Mouse (Mus musculus) heart, embryonic 13.5 days (tissue): ENCODE measurements around the gene Qtrt2. TPM values are rescaled to one million over a fixed set of nuclear protein-coding genes. Genes with fewer than 3 reads are reported as not detected.

Experiments used
- ATAC-seq: fragments of 200-750 bp; cut with Nextera tagmentation; 2 replicates; pipeline ENCODE4 v1.8.0; 2017; ENCODE audit warnings: moderate TSS enrichment; ENCODE audit not compliant: insufficient number of reproducible peaks, low FRiP score, low TSS enrichment; ENCODE audit errors: extremely low read depth
- H3K27ac ChIP-seq: fragments of 300-500 bp; sonication (generic); replicated peaks from 2 replicates; pipeline ENCODE4 v1.5.1; 2015; ENCODE audit warnings: moderate library complexity, mild to moderate bottlenecking, inconsistent platforms
- H3K27me3 ChIP-seq: fragments of 300-500 bp; sonication (generic); replicated peaks from 2 replicates; pipeline ENCODE4 v1.6.1; 2015; ENCODE audit warnings: mild to moderate bottlenecking, inconsistent platforms
- H3K36me3 ChIP-seq: fragments of 300-500 bp; sonication (generic); 2 replicates; pipeline ENCODE4 v1.6.1; 2015; ENCODE audit warnings: mild to moderate bottlenecking, inconsistent platforms
- H3K4me1 ChIP-seq: fragments of 300-500 bp; sonication (generic); 2 replicates; pipeline ENCODE4 v1.6.1; 2015; ENCODE audit warnings: inconsistent platforms
- H3K4me2 ChIP-seq: fragments of 300-500 bp; sonication (generic); 2 replicates; pipeline ENCODE4 v1.6.1; 2015; ENCODE audit warnings: inconsistent platforms, mild to moderate bottlenecking, moderate library complexity
- H3K4me3 ChIP-seq: fragments of 300-500 bp; sonication (generic); 2 replicates; pipeline ENCODE4 v1.5.1; 2015; ENCODE audit warnings: moderate library complexity, mild to moderate bottlenecking, inconsistent platforms
- H3K9ac ChIP-seq: fragments of 300-500 bp; sonication (generic); 2 replicates; pipeline ENCODE4 v1.6.1; 2015; ENCODE audit warnings: inconsistent platforms, mild to moderate bottlenecking, moderate library complexity
- H3K9me3 ChIP-seq: fragments of 300-500 bp; sonication (generic); 2 replicates; pipeline ENCODE4 v1.6.1; 2016; ENCODE audit warnings: inconsistent platforms
- WGBS: fragments of 180-500 bp; shearing (Covaris S2); methylation state at CpG from one replicate; pipeline ENCODE4 v1.1.7; 2015; ENCODE audit warnings: mixed read lengths; 5-methylcytosine and 5-hydroxymethylcytosine counted together
- polyA plus RNA-seq: library from polyadenylated mRNA; unstranded; fragments of >200 nt; fragmentation: Nextera tagmentation; extraction: Ambion mirVana; gene quantifications from 2 replicates; pipeline ENCODE4 v1.2.1, GENCODE M21; 2015

The Qtrt2 gene
- 12.2 and 13.7 TPM in 2 replicates for polyA plus RNA-seq

DNA sequence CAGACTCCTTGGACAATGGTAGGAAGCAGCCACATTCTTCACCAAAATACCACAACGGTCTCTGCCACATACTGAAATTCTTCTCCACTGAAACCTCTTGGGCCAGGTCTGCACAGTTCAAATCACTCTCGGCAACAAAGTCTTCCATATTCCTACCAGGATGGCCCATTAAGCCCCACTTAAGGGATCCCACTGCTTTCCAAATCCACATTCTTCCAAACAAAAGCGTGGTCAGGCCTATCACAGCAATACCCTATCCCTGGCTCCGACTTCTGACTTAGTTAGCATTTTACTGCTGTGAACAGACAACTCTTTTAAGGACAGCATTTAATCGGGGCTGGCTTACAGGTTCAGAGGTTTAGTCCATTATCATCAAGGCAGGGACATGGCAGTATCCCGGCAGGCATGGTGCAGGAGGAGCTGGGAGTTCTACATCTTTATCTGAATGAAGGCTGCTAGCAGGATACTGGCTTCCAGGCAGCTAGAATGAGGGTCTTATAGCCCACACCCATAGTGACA is at the start of gene Qtrt2:
Gene Qtrt2 (minus strand): TSS at position 469 of the 519 bp plus-strand sequence.
- Histone ChIP-seq H3K4me3 (no peak within 1 kb of the TSS), H3K27me3 (no peaks in the 10 kb centered on the region), H3K4me2 (no peak within 1 kb of the TSS), H3K4me1 (0 out of 2 replicates have a peak, but pooled peaks cover 3% of the 10 kb centered on the region), H3K9me3 (no peaks in the 10 kb centered on the region), H3K36me3 (no peaks in the 10 kb centered on the region), H3K27ac (no peak within 1 kb of the TSS), H3K9ac (no peak within 1 kb of the TSS)
- WGBS = 63% methylated on average over 6 of the region's 6 CpGs
- ATAC-seq = no peak

DNA sequence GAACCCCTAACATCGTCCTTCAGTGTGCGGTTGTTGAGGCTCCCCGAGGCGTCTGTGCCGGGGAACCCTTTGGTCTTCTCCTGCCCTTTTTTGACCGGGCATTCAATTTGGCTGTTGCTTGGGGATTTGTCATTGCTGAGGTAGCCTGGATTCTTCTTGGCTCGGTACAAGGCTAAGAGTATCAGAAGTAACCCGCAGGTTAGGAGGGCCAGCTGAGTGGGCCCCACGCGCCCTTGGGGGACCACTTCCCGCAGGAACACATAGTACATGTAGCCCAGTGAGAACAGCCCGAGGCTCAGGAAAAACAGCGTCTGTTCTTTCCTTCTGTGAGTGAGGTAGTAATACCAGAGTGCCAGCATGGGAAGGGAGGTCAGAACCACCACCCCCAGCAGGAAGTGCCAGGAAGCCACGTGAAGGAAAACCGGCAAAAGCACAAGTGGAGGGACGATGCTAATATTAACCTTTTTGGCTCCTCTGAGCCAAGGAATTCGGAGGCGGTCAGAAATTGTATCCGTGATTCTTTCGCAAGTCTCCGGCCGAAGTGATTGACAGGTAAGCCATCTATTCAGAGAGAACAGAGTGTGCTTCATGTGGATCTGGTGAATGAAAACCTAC is 47.1 kb upstream of the Qtrt2 start:
- Histone ChIP-seq H3K9ac (no peak overlapping the region), H3K36me3 (peaks cover 4% of the 10 kb centered on the region; the same call in 1 of the 2 replicates), H3K9me3 (no peaks in the 10 kb centered on the region), H3K4me2 (no peak overlapping the region), H3K27ac (no peak overlapping the region), H3K27me3 (peaks cover 17% of the 10 kb centered on the region), H3K4me3 (no peak overlapping the region), H3K4me1 (no peaks in the 10 kb centered on the region)
- ATAC-seq = no peak
- WGBS = 80% methylated on average over 22 of the region's 22 CpGs

DNA sequence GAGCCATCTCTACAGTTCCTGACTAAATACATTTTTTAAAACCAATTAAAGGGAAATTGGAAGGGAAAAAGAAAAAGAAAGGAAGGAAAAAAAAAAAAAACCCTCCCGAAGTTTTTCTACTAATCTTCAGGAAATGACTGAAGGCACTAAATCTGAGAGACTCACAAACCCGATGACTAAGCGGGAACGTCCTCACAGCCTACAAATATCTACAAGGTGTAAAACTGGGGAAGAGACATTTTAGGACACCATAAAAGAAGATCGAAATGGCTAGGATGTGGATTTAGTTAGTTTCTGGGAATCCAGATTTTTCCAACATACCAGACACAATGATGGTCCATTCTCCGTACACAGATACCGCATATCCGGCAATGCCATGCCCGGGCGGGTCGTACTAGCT is 46.5 kb upstream of the Qtrt2 start:
- WGBS = 84% methylated on average over 11 of the region's 11 CpGs
- Histone ChIP-seq H3K27me3 (peaks cover 13% of the 10 kb centered on the region; the same call in 1 of the 2 replicates), H3K36me3 (peaks cover 8% of the 10 kb centered on the region; the same call in 1 of the 2 replicates), H3K9ac (no peak overlapping the region), H3K9me3 (no peaks in the 10 kb centered on the region), H3K4me1 (no peaks in the 10 kb centered on the region), H3K4me2 (no peak overlapping the region), H3K4me3 (no peak overlapping the region), H3K27ac (no peak overlapping the region)
- ATAC-seq = no peak

DNA sequence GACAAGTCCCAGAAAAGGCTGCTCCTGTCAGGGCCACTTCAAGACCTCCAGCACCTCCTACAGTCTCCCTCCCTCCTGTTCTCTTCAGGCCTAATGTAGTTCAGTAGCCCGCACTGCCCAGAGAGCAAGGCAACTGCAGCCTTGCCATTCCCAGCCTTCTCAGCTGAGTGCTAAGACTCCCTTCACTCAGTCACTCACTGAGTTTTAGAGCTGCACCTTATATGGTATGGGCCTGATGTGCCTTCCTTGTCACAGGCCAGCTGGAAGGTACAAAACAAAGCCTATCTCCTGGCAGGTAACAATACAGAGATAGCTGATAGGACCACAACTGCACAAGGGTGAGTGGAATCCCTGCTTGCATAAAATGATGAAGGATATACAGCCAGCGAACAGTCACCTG is 45.8 kb upstream of the Qtrt2 start:
- Histone ChIP-seq H3K27ac (no peak overlapping the region), H3K9ac (no peak overlapping the region), H3K36me3 (peaks cover 8% of the 10 kb centered on the region; the same call in 1 of the 2 replicates), H3K27me3 (0 out of 2 replicates have a peak, but pooled peaks cover 6% of the 10 kb centered on the region), H3K4me1 (no peaks in the 10 kb centered on the region), H3K9me3 (no peaks in the 10 kb centered on the region), H3K4me2 (no peak overlapping the region), H3K4me3 (no peak overlapping the region)
- 76% methylated on average over 2 of the region's 2 CpGs for WGBS
- ATAC-seq = no peak; the same call in 1 of the 2 replicates

DNA sequence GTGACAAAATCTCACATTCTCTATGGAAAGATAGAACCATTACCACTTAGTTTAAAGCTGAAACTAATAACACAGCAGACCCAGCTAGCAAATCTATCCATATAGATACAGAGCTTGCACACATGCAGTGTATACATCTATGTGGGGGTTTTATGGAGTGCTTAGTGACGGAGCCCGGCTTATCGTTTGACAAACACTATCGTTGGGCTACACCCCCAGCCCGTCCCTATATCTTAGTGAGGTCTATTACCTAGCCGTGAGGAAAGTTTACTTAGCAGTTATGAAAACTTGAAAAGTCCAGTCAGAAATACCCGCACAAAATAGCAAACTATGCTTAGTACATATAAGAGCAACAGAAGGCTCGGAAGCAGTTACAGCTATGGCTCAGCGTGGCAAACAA is 45.1 kb upstream of the Qtrt2 start:
- 87% methylated on average over 9 of the region's 9 CpGs for WGBS
- H3K9ac ChIP-seq = no peak overlapping the region
- H3K27me3 ChIP-seq = 0 out of 2 replicates have a peak, but pooled peaks cover under 1% of the 10 kb centered on the region
- H3K36me3 ChIP-seq = peaks cover 8% of the 10 kb centered on the region; the same call in 1 of the 2 replicates
- no peak overlapping the region for H3K4me3 ChIP-seq
- no peaks in the 10 kb centered on the region for H3K4me1 ChIP-seq
- no peak overlapping the region for H3K27ac ChIP-seq
- H3K9me3 ChIP-seq = no peaks in the 10 kb centered on the region
- ATAC-seq = no peak
- H3K4me2 ChIP-seq = no peak overlapping the region

DNA sequence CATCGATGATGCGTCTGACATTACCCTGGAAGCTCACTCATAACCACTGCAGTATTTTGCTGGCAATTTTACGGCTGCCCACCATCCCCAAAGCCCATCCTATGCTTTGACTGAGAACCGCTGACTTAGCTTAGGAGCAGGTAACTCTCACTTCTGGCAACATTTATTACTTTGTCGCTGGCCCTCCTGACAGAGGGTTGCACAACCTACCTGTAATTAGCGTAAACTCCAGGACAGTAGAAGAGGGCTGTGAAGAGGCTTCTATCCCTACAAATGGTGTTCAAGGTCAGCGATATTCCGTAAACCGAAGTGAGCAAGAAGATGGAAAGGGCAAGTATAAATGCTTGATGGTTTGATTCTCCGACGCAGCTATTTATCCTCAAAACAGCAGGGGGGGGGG is 44.6 kb upstream of the Qtrt2 start:
- H3K4me2 ChIP-seq = no peak overlapping the region
- no peaks in the 10 kb centered on the region for H3K27me3 ChIP-seq
- no peak for ATAC-seq
- H3K9me3 ChIP-seq = no peaks in the 10 kb centered on the region
- 90% methylated on average over 11 of the region's 11 CpGs for WGBS
- H3K4me3 ChIP-seq = no peak overlapping the region
- H3K4me1 ChIP-seq = no peaks in the 10 kb centered on the region
- no peak overlapping the region for H3K27ac ChIP-seq
- no peak overlapping the region for H3K9ac ChIP-seq
- H3K36me3 ChIP-seq = peaks cover 8% of the 10 kb centered on the region; the same call in 1 of the 2 replicates

DNA sequence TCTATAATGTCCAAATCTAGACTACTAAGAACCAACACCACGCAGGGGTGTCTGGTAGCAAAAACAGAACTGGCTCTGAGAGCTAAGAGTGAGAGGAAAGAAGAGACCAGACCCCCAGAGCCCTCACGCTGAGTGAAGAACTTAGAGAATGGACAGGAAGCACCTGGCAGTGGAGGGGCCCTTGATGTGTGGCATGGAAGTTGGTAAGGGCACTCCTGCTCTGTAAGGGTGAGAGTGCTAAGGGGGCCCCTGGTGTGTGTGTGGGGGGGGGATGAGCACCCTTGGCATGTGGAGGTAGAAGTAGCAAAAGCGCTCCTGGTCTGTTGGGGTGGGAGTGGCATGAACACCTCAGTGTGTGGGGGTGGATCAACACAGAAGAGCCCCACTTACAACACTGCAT is 43.8 kb upstream of the Qtrt2 start:
- Histone ChIP-seq H3K4me2 (no peak overlapping the region), H3K9me3 (no peaks in the 10 kb centered on the region), H3K4me1 (no peaks in the 10 kb centered on the region), H3K36me3 (peaks cover 8% of the 10 kb centered on the region; the same call in 1 of the 2 replicates), H3K4me3 (no peak overlapping the region), H3K9ac (no peak overlapping the region), H3K27ac (no peak overlapping the region), H3K27me3 (no peaks in the 10 kb centered on the region)
- WGBS = 69% methylated on average over 3 of the region's 3 CpGs
- no peak for ATAC-seq

DNA sequence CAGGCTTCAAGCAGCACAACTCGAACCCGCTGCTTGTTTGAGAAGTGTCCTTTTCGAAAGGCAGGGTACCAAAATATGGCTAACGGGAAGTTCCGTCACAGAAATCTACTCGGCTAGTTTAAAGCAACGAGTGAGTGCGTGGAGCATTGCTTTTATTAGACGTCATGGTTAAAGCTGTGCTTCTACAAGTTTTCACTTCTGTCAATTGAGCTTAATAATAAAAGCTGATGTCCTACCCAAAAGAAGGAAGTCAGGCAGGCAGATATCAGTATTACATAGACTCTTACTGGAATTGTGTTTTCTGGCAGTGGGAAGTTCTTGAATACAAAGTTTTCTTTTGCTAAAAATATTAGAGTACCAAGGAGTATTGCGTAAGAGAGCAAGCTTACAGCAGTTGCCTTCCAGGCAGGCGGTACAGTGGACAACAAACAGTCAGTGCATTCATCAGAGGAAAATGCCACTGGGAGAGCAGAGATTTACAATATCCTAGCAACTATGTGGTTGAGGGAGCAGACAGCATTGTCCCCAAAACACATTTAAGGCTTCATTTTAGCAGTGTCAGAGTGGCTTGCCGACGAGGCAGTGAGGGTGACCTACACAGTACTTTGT is 39.3 kb upstream of the Qtrt2 start:
- no peak overlapping the region for H3K4me2 ChIP-seq
- no peak overlapping the region for H3K4me3 ChIP-seq
- H3K4me1 ChIP-seq = no peaks in the 10 kb centered on the region
- no peak overlapping the region for H3K27ac ChIP-seq
- peaks cover 8% of the 10 kb centered on the region; the same call in 1 of the 2 replicates for H3K36me3 ChIP-seq
- H3K9me3 ChIP-seq = no peaks in the 10 kb centered on the region
- WGBS = 84% methylated on average over 13 of the region's 13 CpGs
- ATAC-seq = no peak
- no peak overlapping the region for H3K9ac ChIP-seq
- H3K27me3 ChIP-seq = no peaks in the 10 kb centered on the region

DNA sequence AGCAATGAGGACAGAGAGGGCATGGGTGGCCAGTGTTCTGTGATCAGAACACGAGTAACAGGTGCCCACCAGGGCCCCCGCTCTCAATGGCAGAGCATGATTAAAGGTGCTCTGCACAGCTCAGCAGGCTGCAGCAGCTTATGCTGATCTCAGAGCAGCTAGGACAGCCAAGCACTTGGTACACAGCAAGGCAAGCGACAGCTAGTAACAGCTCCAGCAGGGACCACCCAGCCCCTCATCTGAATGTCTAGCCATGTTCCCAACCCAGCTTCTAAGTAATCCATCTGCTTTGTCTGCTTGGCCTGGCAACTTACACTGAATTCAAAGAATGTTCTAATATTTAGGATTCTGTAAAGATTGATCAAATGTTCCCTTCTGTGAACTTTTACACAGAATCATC is 37.2 kb upstream of the Qtrt2 start:
- WGBS = 86% methylated on average over 3 of the region's 3 CpGs

DNA sequence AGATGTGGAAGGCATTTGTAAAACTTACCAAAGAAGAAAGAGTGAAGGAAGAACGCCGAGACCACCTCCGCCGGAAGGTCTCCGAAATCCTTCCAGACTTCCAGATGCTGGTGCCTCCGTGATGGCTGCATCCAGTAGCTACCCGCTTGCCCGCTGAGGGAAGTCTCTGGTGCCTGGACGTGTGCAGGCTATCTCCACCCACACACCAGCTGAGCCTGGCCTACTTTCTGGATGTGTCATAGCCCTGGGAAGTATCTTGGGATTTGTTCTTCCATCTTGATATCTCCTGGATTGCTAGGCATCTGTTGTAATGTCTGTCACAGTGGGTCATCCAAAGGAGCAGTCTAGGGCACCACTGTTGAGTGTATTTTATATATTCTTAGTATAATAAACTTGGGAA is 36.7 kb upstream of the Qtrt2 start:
- 82% methylated on average over 9 of the region's 9 CpGs for WGBS
- ATAC-seq = no peak
- H3K9me3 ChIP-seq = no peaks in the 10 kb centered on the region
- H3K36me3 ChIP-seq = no peaks in the 10 kb centered on the region
- no peak overlapping the region for H3K4me2 ChIP-seq
- no peaks in the 10 kb centered on the region for H3K27me3 ChIP-seq
- H3K4me3 ChIP-seq = no peak overlapping the region
- H3K9ac ChIP-seq = no peak overlapping the region
- no peak overlapping the region for H3K27ac ChIP-seq
- H3K4me1 ChIP-seq = no peaks in the 10 kb centered on the region

More for the DNA sequence above, 37.2 kb upstream of the Qtrt2 start:
- Histone ChIP-seq H3K27me3 (no peaks in the 10 kb centered on the region), H3K36me3 (peaks cover 4% of the 10 kb centered on the region; the same call in 1 of the 2 replicates), H3K9me3 (no peaks in the 10 kb centered on the region), H3K4me2 (no peak overlapping the region), H3K4me1 (no peaks in the 10 kb centered on the region), H3K27ac (no peak overlapping the region), H3K9ac (no peak overlapping the region), H3K4me3 (no peak overlapping the region)
- ATAC-seq = no peak

DNA sequence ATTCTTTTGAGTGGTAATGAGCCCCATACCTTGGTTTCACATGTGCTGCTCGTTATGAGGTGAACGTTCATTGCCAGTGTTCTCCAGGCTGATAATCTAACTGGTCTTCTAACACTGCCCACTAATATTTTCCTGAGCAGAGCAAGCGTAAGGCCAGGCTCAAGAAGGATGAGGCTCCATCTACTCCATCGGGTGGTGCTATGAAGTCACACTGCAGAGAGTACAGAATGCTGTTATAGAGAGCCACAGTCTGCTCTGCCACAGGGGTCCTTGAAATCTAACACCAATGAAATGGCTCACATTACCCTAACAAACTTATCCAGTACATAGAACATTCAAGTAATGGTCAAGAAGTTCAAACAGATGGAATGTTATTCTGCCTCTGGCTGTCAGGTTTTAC is 31.4 kb upstream of the Qtrt2 start:
- H3K4me3 ChIP-seq = no peak overlapping the region
- H3K36me3 ChIP-seq = peaks cover 8% of the 10 kb centered on the region
- 85% methylated on average over 4 of the region's 4 CpGs for WGBS
- H3K9ac ChIP-seq = no peak overlapping the region
- no peaks in the 10 kb centered on the region for H3K27me3 ChIP-seq
- H3K9me3 ChIP-seq = no peaks in the 10 kb centered on the region
- ATAC-seq = no peak
- no peak overlapping the region for H3K4me2 ChIP-seq
- H3K27ac ChIP-seq = no peak overlapping the region
- H3K4me1 ChIP-seq = no peaks in the 10 kb centered on the region
